Mouse (Mus musculus) c-Kit-negative CD71-positive TER-119-positive erythroid progenitor cells, embryonic 14.5 days (primary cell): ENCODE results near the gene Slc51a.

ENCODE experiments used
- DNase-seq: peaks from one replicate; pipeline ENCODE4 v3.0.0-alpha.2; 2013; ENCODE audit warnings: low read depth, low spot score

The Slc51a gene

GRCm38 (mm10) chr16:32431926-32432325, 55.8 kb downstream of the Slc51a start:
- no peak for DNase-seq

- no peak for DNase-seq
Measured at GRCm38 (mm10) chr16:32431047-32431591, 56.6 kb downstream of the Slc51a start.

- peak; percentile 85 for DNase-seq
Measured at GRCm38 (mm10) chr16:32430474-32431046, 57.1 kb downstream of the Slc51a start, which contains the start of gene Pcyt1a. TSS of gene Pcyt1a (plus strand) at chr16:32430921.

- no peak for DNase-seq
Measured at GRCm38 (mm10) chr16:32427506-32427905, 60.2 kb downstream of the Slc51a start.
